Mouse (Mus musculus) kidney, adult 18-20 months (tissue): ENCODE measurements at regions not wholly inside any gene's neighbourhood (a gene's known extent, or its start where the extent isn't known, plus 50 kb on each side); places are given as distances from the start of the nearest gene placed in this dataset.

Experiments
- DNase-seq: peaks from one replicate; pipeline ENCODE4 v3.0.0; 2021

GRCm38 (mm10) chr7:83489790-83490189 lies 94.9 kb upstream of the Tmc3 start:
- peak; percentile 7 for DNase-seq

- DNase-seq, result no peak
Measured at GRCm38 (mm10) chr7:83504996-83505645, 79.6 kb upstream of the Tmc3 start.

- no peak for DNase-seq
Measured at GRCm38 (mm10) chr7:83516295-83516694, 68.4 kb upstream of the Tmc3 start.

- DNase-seq, result no peak
Measured at GRCm38 (mm10) chr7:83521511-83521910, 63.2 kb upstream of the Tmc3 start.
